Mouse (Mus musculus): ENCODE results near the gene Ogdh. TPM values are rescaled to one million over a fixed set of nuclear protein-coding genes. Genes with fewer than 3 reads are reported as not detected.
A peak's percentile ranks its signal among the peaks of the same experiment; 100 is the strongest.
"Not testable (repeated sequence)": the region's sequence is repeated elsewhere in the genome, so short reads cannot be mapped to it uniquely, and the experiment has no call there.

Ogdh gene
- polyA plus RNA-seq, 1 experiment from 2014 or later: 316 TPM

DNA sequence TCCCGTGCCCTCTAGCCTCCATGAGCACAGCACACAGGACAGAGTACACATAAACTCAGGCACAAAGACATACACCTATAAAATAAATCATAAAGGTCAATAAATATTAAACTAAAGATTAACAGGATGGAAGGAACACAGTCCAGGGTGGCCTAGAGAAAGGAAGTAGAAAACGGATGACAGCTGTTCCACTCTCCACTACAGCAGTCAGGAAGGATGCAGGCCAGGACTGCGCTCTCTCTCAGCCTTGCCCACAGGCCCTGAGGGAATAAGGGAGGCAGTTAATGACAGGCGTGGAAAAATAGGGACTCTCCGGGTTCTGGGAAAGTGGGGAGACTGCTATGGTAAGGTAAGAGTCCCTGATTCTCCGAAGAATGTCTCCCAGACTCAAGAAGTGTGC, 75.0 kb downstream of the Ogdh start:
- 66% methylated on average over 6 of the region's 6 CpGs for WGBS

DNA sequence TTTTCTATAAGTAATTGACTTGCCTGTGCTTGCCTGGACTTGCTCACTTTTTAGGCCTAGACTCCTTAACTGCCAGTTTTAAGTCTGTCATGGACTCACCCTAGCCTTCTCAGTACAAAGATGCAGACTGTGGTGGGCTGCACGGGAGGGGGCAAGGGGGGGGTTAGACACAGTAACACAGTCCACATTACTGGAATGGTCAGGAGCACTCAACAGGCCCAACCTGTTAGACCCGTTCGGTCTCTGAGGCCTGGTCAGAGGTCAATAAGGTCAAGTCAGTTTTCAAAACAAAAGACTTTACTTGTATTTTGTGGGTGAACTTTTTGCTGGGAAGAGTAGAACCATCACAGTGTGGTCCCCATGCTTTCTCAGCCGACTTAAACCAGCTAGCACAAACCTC, 75.7 kb downstream of the Ogdh start:
- Histone ChIP-seq H3K27ac (ENCODE audit: low read length) (no peak overlapping the region), H3K36me3 (ENCODE audit: control insufficient read depth, insufficient read depth) (no peaks in the 10 kb centered on the region), H3K4me1 (ENCODE audit: control insufficient read depth, insufficient read depth, low read length) (no peaks in the 10 kb centered on the region), H3K4me3 (ENCODE audit: low read length) (no peak overlapping the region), H3K4me2 (ENCODE audit: low read depth, low read length) (no peak overlapping the region), H3K27me3 (ENCODE audit: control insufficient read depth, insufficient read depth, low read length) (no peaks in the 10 kb centered on the region), H3K9ac (ENCODE audit: low read length) (no peak overlapping the region), H3K9me3 (replicated peaks; ENCODE audit: control insufficient read depth, low read length) (no peaks in the 10 kb centered on the region)
- ATAC-seq (replicated peaks; ENCODE audit: extremely low read depth, insufficient read depth, low FRiP score): no peak
- 72% methylated on average over 4 of the region's 4 CpGs for WGBS

More for the DNA sequence above, 75.0 kb downstream of the Ogdh start:
- Histone ChIP-seq H3K27me3 (ENCODE audit: control insufficient read depth, insufficient read depth, low read length) (no peaks in the 10 kb centered on the region), H3K27ac (ENCODE audit: low read length) (no peak overlapping the region), H3K9ac (ENCODE audit: low read length) (no peak overlapping the region), H3K4me1 (ENCODE audit: control insufficient read depth, insufficient read depth, low read length) (no peaks in the 10 kb centered on the region), H3K9me3 (replicated peaks; ENCODE audit: control insufficient read depth, low read length) (no peaks in the 10 kb centered on the region), H3K4me2 (ENCODE audit: low read depth, low read length) (no peak overlapping the region), H3K4me3 (ENCODE audit: low read length) (no peak overlapping the region), H3K36me3 (ENCODE audit: control insufficient read depth, insufficient read depth) (no peaks in the 10 kb centered on the region)
- ATAC-seq (replicated peaks; ENCODE audit: extremely low read depth, insufficient read depth, low FRiP score): no peak

DNA sequence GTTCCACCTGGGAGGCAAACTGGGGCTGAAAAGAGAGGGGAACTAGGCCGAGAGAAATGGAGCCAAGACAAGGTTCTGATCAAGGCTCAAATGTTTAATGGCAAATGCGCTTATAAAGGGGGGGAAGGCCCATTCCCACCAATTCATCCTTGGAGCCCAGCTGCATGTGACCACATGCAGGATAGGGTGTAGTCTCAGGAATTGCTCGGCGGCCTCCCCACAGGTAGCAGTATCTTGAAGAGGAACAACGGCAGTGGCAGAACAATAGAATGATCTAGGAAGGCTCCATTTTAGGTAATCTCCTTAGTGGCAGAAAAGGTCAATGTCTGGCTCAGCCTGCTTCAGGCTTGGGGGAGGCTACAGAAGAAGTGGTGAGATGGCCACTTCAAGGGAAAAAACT, 76.6 kb downstream of the Ogdh start:
- 73% methylated on average over 5 of the region's 5 CpGs for WGBS
- not testable (repeated sequence) for H3K9ac ChIP-seq (ENCODE audit: low read length); H3K4me3 ChIP-seq (ENCODE audit: low read length); H3K36me3 ChIP-seq (ENCODE audit: control insufficient read depth, insufficient read depth); H3K9me3 ChIP-seq (replicated peaks; ENCODE audit: control insufficient read depth, low read length); H3K4me1 ChIP-seq (ENCODE audit: control insufficient read depth, insufficient read depth, low read length); ATAC-seq (replicated peaks; ENCODE audit: extremely low read depth, insufficient read depth, low FRiP score); H3K27ac ChIP-seq (ENCODE audit: low read length); H3K4me2 ChIP-seq (ENCODE audit: low read depth, low read length); H3K27me3 ChIP-seq (ENCODE audit: control insufficient read depth, insufficient read depth, low read length)

DNA sequence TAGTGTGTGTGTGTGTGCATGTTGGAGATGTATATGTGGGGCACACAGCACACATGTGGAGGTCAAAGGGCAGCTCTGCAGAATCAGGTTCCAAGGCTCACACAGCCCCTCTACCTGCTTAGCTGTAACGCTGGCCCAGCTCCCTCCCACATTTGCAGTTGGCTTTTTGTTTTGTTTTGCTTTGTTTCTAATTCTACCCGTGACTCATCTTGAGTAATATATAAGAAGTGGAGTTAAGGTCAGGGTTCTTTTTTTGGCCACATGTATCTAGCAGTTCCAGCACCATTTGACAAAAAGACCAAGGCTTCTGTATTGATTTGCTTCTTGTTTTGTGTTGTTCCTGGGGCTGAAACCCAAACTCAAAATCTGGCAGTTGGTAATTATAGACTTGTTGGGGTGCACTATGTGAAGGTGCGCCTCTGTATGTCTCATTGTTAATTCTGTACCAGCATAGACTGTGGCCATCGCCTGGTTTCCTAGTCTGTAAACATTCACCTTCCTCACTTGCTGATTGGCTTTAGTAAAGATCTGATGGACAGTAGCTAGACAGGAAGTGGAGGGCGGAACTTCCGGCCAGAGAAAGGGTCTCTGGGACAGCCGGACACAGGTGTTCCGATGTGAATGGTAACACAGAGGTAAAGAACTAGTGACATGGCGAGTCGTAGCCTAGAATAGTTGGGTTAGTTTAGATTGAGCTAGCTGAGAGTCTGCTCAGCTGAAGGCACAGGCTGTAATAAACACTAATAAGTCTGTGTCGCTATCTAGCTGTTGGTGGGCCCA, 80.1 kb downstream of the Ogdh start:
- no peaks in the 10 kb centered on the region for H3K27me3 ChIP-seq (ENCODE audit: control insufficient read depth, insufficient read depth, low read length)
- no peak for ATAC-seq (replicated peaks; ENCODE audit: extremely low read depth, insufficient read depth, low FRiP score)
- no peak overlapping the region for H3K4me3 ChIP-seq (ENCODE audit: low read length)
- no peaks in the 10 kb centered on the region for H3K9me3 ChIP-seq (replicated peaks; ENCODE audit: control insufficient read depth, low read length)
- no peaks in the 10 kb centered on the region for H3K4me1 ChIP-seq (ENCODE audit: control insufficient read depth, insufficient read depth, low read length)
- no peak overlapping the region for H3K4me2 ChIP-seq (ENCODE audit: low read depth, low read length)
- 80% methylated on average over 11 of the region's 11 CpGs for WGBS
- no peak overlapping the region for H3K27ac ChIP-seq (ENCODE audit: low read length)
- H3K36me3 ChIP-seq (ENCODE audit: control insufficient read depth, insufficient read depth): no peaks in the 10 kb centered on the region
- H3K9ac ChIP-seq (ENCODE audit: low read length): no peak overlapping the region

DNA sequence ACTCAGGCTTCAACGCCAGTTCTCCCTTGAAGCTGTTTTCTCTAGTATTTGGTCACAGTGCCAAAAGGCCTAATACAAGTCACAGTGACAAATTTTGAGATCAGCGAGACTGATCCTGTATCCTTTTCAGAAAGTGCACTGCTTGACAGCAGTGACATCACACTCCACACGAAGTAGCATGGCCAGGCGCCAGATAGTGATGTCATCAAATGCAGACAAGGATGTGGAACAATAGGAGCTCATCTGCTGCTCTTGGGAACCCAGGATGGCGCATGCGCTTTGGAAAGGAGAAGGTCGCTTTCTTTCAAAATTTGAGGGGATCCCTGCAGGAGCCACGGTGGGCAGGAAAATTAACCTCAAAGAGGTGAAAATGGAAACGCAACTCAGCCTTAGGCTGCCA, 81.4 kb downstream of the Ogdh start:
- H3K9ac ChIP-seq (ENCODE audit: low read length): no peak overlapping the region
- ATAC-seq (replicated peaks; ENCODE audit: extremely low read depth, insufficient read depth, low FRiP score): no peak
- no peaks in the 10 kb centered on the region for H3K9me3 ChIP-seq (replicated peaks; ENCODE audit: control insufficient read depth, low read length)
- H3K4me3 ChIP-seq (ENCODE audit: low read length): no peak overlapping the region
- WGBS: 82% methylated on average over 9 of the region's 9 CpGs
- H3K36me3 ChIP-seq (ENCODE audit: control insufficient read depth, insufficient read depth): no peaks in the 10 kb centered on the region
- H3K4me2 ChIP-seq (ENCODE audit: low read depth, low read length): no peak overlapping the region
- no peaks in the 10 kb centered on the region for H3K4me1 ChIP-seq (ENCODE audit: control insufficient read depth, insufficient read depth, low read length)
- H3K27ac ChIP-seq (ENCODE audit: low read length): no peak overlapping the region
- no peaks in the 10 kb centered on the region for H3K27me3 ChIP-seq (ENCODE audit: control insufficient read depth, insufficient read depth, low read length)

DNA sequence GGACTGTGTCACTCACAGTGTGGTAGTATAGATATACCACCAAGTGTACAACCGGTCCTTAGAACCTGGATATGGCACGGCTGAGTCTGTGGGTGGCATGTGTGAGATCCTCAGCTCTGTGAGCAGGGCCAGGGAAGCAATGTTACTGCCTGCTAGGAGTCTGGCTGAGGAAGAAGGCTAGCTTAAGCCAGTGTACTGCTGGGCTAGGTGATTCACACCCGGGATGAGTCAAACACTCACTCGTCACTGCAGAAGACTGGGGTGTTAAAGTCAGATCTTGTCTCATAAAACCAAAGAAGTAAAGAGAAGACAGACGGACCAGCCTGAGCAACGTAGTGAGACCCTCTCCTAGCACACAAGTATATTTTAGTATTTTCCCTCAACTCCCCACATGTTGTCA, 89.5 kb downstream of the Ogdh start:
- no peaks in the 10 kb centered on the region for H3K27me3 ChIP-seq (ENCODE audit: control insufficient read depth, insufficient read depth, low read length)
- 82% methylated on average over 6 of the region's 6 CpGs for WGBS
- H3K36me3 ChIP-seq (ENCODE audit: control insufficient read depth, insufficient read depth): no peaks in the 10 kb centered on the region
- no peak overlapping the region for H3K4me3 ChIP-seq (ENCODE audit: low read length)
- H3K27ac ChIP-seq (ENCODE audit: low read length): no peak overlapping the region
- ATAC-seq (replicated peaks; ENCODE audit: extremely low read depth, insufficient read depth, low FRiP score): no peak
- H3K4me1 ChIP-seq (ENCODE audit: control insufficient read depth, insufficient read depth, low read length): no peaks in the 10 kb centered on the region
- no peak overlapping the region for H3K4me2 ChIP-seq (ENCODE audit: low read depth, low read length)
- no peak overlapping the region for H3K9ac ChIP-seq (ENCODE audit: low read length)
- no peaks in the 10 kb centered on the region for H3K9me3 ChIP-seq (replicated peaks; ENCODE audit: control insufficient read depth, low read length)

DNA sequence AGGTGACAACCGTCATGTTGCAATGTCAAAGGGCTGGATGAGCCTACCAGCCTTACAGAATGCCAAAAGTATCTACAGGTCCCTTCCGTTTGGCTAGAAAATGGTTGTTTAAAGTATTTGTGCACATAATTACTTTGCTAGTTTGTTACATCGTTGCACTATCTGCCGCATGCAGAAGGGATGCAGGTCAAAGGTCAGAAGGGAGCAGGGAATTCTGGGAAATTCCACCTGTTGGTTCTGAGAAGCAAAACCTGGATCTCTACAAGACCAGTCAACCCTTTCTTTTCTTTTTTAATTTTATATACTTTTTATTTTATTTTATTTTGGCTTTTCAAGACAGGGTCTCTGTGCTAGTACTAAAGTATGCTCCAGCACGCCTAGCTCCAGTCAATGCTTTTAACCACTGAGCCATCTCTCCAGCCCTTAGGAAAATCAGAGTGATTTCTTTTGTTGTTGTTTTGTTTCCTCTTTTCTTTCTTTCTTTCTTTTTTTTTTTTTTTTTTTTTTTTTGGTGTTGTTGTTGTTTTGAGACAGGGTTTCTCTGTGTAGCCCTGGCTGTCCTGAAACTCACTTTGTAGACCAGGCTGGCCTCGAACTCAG, 96.8 kb downstream of the Ogdh start:
- Histone ChIP-seq H3K4me3 (ENCODE audit: low read length) (peak overlapping the region; percentile 94), H3K4me2 (ENCODE audit: low read depth, low read length) (peak overlapping the region; percentile 49; the same call in 1 of the 2 replicates), H3K27me3 (ENCODE audit: control insufficient read depth, insufficient read depth, low read length) (no peaks in the 10 kb centered on the region), H3K27ac (ENCODE audit: low read length) (peak overlapping the region; percentile 96), H3K9me3 (replicated peaks; ENCODE audit: control insufficient read depth, low read length) (no peaks in the 10 kb centered on the region), H3K4me1 (ENCODE audit: control insufficient read depth, insufficient read depth, low read length) (peaks cover 7% of the 10 kb centered on the region), H3K9ac (ENCODE audit: low read length) (peak overlapping the region; percentile 94), H3K36me3 (ENCODE audit: control insufficient read depth, insufficient read depth) (no peaks in the 10 kb centered on the region; the same call in 1 of the 2 replicates)
- no peak for ATAC-seq (replicated peaks; ENCODE audit: extremely low read depth, insufficient read depth, low FRiP score)
- 86% methylated on average over 6 of the region's 6 CpGs for WGBS

DNA sequence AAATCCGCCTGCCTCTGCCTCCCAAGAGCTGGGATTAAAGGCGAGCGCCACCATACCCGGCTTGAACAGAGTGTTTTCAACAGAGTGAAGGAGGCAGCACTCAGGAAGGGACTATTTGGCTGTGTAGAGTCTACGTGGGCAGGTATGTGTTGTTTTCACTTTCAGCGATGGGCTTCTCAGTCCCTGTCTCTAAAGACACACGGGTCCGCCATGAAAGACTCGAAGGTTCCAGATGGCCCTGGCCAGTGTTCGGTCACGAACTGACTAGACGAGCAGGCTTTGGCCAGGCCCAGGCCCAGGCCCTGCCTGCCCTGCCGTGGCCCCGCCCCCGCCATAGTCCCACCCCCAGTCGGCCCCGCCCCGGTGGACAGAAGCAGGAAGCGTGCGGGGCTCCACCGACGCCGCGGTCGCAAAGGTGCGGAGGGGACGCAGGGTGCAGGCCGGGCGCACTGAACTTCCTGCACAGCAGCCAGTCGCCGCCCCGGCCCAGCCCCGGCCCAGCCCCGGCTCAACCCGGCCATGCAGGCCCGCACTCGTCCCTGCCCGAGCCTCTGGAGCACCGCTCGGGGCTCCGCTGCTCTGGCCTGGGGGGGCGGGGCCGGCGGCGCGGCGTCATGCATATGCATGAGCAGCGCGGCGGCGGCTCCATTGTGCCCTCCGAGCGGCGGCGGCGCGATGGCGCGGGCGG, 97.4 kb downstream of the Ogdh start, which contains the start of gene Zmiz2:
Gene Zmiz2, plus strand, starts transcription at position 349 of the 688 bp plus-strand sequence.
- H3K9ac ChIP-seq (ENCODE audit: low read length): peak within 1 kb of the TSS; percentile 94
- ATAC-seq (replicated peaks; ENCODE audit: extremely low read depth, insufficient read depth, low FRiP score): peak; percentile 97
- peak within 1 kb of the TSS; percentile 94 for H3K4me2 ChIP-seq (ENCODE audit: low read depth, low read length)
- H3K4me3 ChIP-seq (ENCODE audit: low read length): peak within 1 kb of the TSS; percentile 94
- H3K27me3 ChIP-seq (ENCODE audit: control insufficient read depth, insufficient read depth, low read length): no peaks in the 10 kb centered on the region
- peak within 1 kb of the TSS; percentile 96 for H3K27ac ChIP-seq (ENCODE audit: low read length)
- H3K4me1 ChIP-seq (ENCODE audit: control insufficient read depth, insufficient read depth, low read length): peaks cover 7% of the 10 kb centered on the region
- 6% methylated on average over 54 of the region's 60 CpGs for WGBS
- no peaks in the 10 kb centered on the region for H3K9me3 ChIP-seq (replicated peaks; ENCODE audit: control insufficient read depth, low read length)
- no peaks in the 10 kb centered on the region; the same call in 1 of the 2 replicates for H3K36me3 ChIP-seq (ENCODE audit: control insufficient read depth, insufficient read depth)

DNA sequence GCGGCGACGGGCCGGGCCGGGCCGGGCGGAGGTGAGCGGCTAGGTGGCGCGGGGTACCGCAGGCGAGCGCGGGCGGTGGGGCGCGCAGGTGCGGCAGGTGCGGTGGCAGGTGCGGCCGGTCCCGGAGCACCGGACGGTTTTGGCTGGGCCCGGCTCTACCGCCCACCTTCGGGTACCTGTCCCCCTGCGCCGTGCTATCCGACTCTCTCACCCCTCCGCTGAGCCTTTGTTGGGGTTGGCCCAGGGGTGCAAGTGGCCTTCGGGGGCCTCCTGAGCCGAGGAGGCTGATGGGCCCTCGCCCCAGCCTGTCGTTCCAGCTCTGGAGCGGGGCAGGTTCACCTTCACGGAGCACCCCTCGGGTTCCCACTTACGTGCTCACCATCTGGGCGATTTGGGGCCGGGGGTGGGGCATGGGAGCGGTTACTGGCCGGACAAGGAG, 98.1 kb downstream of the Ogdh start:
- H3K9me3 ChIP-seq (replicated peaks; ENCODE audit: control insufficient read depth, low read length): no peaks in the 10 kb centered on the region
- peak overlapping the region; percentile 53 for H3K27ac ChIP-seq (ENCODE audit: low read length)
- H3K4me2 ChIP-seq (ENCODE audit: low read depth, low read length): peak overlapping the region; percentile 94
- WGBS: under 1% methylated on average over 36 of the region's 43 CpGs
- peaks cover 7% of the 10 kb centered on the region for H3K4me1 ChIP-seq (ENCODE audit: control insufficient read depth, insufficient read depth, low read length)
- peak overlapping the region; percentile 94 for H3K9ac ChIP-seq (ENCODE audit: low read length)
- peaks cover under 1% of the 10 kb centered on the region; the same call in 1 of the 2 replicates for H3K36me3 ChIP-seq (ENCODE audit: control insufficient read depth, insufficient read depth)
- ATAC-seq (replicated peaks; ENCODE audit: extremely low read depth, insufficient read depth, low FRiP score): peak; percentile 10; the same call in 1 of the 2 replicates
- H3K4me3 ChIP-seq (ENCODE audit: low read length): peak overlapping the region; percentile 94
- H3K27me3 ChIP-seq (ENCODE audit: control insufficient read depth, insufficient read depth, low read length): no peaks in the 10 kb centered on the region
